Mouse (Mus musculus) liver, embryonic 11.5 days (tissue): ENCODE results near the gene Rragd. TPM values are rescaled to one million over a fixed set of nuclear protein-coding genes. Genes with fewer than 3 reads are reported as not detected.
"Not testable (repeated sequence)": the region's sequence is repeated elsewhere in the genome, so short reads cannot be mapped to it uniquely, and the experiment has no call there.

Experiments
- ATAC-seq: fragments of 200-750 bp; cut with Nextera tagmentation; replicated peaks from 2 replicates; pipeline ENCODE4 v1.8.0; 2017; ENCODE audit warnings: moderate number of reproducible peaks, mild to moderate bottlenecking, moderate TSS enrichment, moderate library complexity; ENCODE audit not compliant: low FRiP score
- DNase-seq: peaks from one replicate; pipeline ENCODE4 v3.0.0-alpha.2; 2017; ENCODE audit warnings: low spot score
- H3K27ac ChIP-seq: fragments of 300-500 bp; sonication (generic); 2 replicates; pipeline ENCODE4 v1.5.1; 2014; ENCODE audit warnings: mild to moderate bottlenecking, low read depth, low read length, control low read depth
- H3K27me3 ChIP-seq: fragments of 300-500 bp; sonication (generic); replicated peaks from 2 replicates; pipeline ENCODE4 v1.6.1; 2014; ENCODE audit warnings: low read length, mixed read lengths; ENCODE audit not compliant: control insufficient read depth, insufficient read depth
- H3K36me3 ChIP-seq: fragments of 300-500 bp; sonication (generic); 2 replicates; pipeline ENCODE4 v1.6.1; 2014; ENCODE audit warnings: mild to moderate bottlenecking, low read length, moderate library complexity, mixed read lengths; ENCODE audit not compliant: control insufficient read depth, insufficient read depth
- H3K4me1 ChIP-seq: fragments of 300-500 bp; sonication (generic); replicated peaks from 2 replicates; pipeline ENCODE4 v1.6.1; 2014; ENCODE audit warnings: low read length, mixed read lengths; ENCODE audit not compliant: control insufficient read depth, insufficient read depth
- H3K4me2 ChIP-seq: fragments of 300-500 bp; sonication (generic); 2 replicates; pipeline ENCODE4 v1.6.1; 2014; ENCODE audit warnings: mild to moderate bottlenecking, control low read depth, moderate library complexity
- H3K4me3 ChIP-seq: fragments of 300-500 bp; sonication (generic); 2 replicates; pipeline ENCODE4 v1.5.1; 2014; ENCODE audit warnings: low read depth, low read length, control low read depth
- H3K9ac ChIP-seq: fragments of 300-500 bp; sonication (generic); 2 replicates; pipeline ENCODE4 v1.6.1; 2014; ENCODE audit warnings: low read depth, low read length, control low read depth
- H3K9me3 ChIP-seq: fragments of 300-500 bp; sonication (generic); 2 replicates; pipeline ENCODE4 v1.6.1; 2016; ENCODE audit warnings: low read length, inconsistent platforms, mixed read lengths; ENCODE audit not compliant: control insufficient read depth
- WGBS: fragments of 180-500 bp; shearing (Covaris S2); extraction: QIAGEN DNeasy Blood & Tissue Kit; methylation state at CpG from one replicate; pipeline ENCODE4 v1.1.7; 2014; 5-methylcytosine and 5-hydroxymethylcytosine counted together
- polyA plus RNA-seq: library from polyadenylated mRNA; unstranded; fragments of >200 nt; fragmentation: Nextera tagmentation; extraction: Ambion mirVana; gene quantifications from 2 replicates; pipeline ENCODE4 v1.2.1, GENCODE M21; 2014

Rragd gene
- polyA plus RNA-seq, 1 experiment from 2014 or later, result 4.6 TPM

DNA sequence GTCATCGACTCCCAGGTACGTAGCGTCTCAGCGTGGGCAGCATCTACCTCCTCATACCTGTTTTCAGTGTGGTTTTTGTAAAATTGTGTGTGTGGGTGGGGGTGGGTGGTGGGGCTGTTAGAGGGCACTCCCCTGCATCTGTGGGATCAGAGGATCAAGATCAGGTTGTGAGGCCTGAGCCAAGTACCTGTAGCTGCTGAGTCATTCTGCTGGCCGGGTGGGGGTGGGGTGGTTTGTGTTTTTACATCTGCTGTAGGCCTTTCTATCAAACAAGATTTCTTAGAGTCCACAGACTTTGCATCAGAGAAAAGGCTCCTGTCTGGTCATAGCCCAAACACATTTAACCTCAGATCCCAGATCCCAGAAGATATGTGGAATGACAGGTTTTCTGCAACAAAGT, 13.2 kb downstream of the Rragd start:
- Histone ChIP-seq H3K27me3 (no peaks in the 10 kb centered on the region), H3K9me3 (no peaks in the 10 kb centered on the region), H3K36me3 (no peaks in the 10 kb centered on the region), H3K4me1 (no peaks in the 10 kb centered on the region), H3K9ac (no peak overlapping the region), H3K4me3 (no peak overlapping the region), H3K27ac (no peak overlapping the region), H3K4me2 (no peak overlapping the region)
- ATAC-seq (no peak), DNase-seq (no peak)
- 87% methylated on average over 5 of the region's 5 CpGs for WGBS

- ATAC-seq, result no peak
- no peaks in the 10 kb centered on the region for H3K27me3 ChIP-seq
- H3K4me3 ChIP-seq, result no peak overlapping the region
- H3K9me3 ChIP-seq, result no peaks in the 10 kb centered on the region
- no peaks in the 10 kb centered on the region for H3K36me3 ChIP-seq
- WGBS, result 86% methylated on average over 5 of the region's 5 CpGs
- DNase-seq, result no peak
- no peak overlapping the region for H3K4me2 ChIP-seq
- H3K9ac ChIP-seq, result no peak overlapping the region
- no peaks in the 10 kb centered on the region for H3K4me1 ChIP-seq
- no peak overlapping the region for H3K27ac ChIP-seq
Measured at GRCm38 (mm10) chr4:32997571-32997970, 14.7 kb downstream of the Rragd start.

- no peak for ATAC-seq
- Histone ChIP-seq H3K27ac (no peak overlapping the region), H3K9ac (no peak overlapping the region), H3K9me3 (no peaks in the 10 kb centered on the region), H3K4me3 (no peak overlapping the region), H3K27me3 (no peaks in the 10 kb centered on the region; the same call in 1 of the 2 replicates), H3K36me3 (no peaks in the 10 kb centered on the region), H3K4me1 (no peaks in the 10 kb centered on the region), H3K4me2 (no peak overlapping the region)
- DNase-seq, result no peak
- 93% methylated on average over 8 of the region's 8 CpGs for WGBS
Measured at GRCm38 (mm10) chr4:32998996-32999395, 16.2 kb downstream of the Rragd start.

GRCm38 (mm10) chr4:33002081-33002480, 19.2 kb downstream of the Rragd start:
- Histone ChIP-seq H3K36me3 (no peaks in the 10 kb centered on the region), H3K4me1 (no peaks in the 10 kb centered on the region), H3K27me3 (no peaks in the 10 kb centered on the region; the same call in 1 of the 2 replicates), H3K4me2 (no peak overlapping the region), H3K9ac (no peak overlapping the region), H3K27ac (no peak overlapping the region), H3K4me3 (no peak overlapping the region), H3K9me3 (no peaks in the 10 kb centered on the region)
- ATAC-seq, result no peak
- DNase-seq, result no peak
- WGBS, result 71% methylated on average over 3 of the region's 3 CpGs

DNA sequence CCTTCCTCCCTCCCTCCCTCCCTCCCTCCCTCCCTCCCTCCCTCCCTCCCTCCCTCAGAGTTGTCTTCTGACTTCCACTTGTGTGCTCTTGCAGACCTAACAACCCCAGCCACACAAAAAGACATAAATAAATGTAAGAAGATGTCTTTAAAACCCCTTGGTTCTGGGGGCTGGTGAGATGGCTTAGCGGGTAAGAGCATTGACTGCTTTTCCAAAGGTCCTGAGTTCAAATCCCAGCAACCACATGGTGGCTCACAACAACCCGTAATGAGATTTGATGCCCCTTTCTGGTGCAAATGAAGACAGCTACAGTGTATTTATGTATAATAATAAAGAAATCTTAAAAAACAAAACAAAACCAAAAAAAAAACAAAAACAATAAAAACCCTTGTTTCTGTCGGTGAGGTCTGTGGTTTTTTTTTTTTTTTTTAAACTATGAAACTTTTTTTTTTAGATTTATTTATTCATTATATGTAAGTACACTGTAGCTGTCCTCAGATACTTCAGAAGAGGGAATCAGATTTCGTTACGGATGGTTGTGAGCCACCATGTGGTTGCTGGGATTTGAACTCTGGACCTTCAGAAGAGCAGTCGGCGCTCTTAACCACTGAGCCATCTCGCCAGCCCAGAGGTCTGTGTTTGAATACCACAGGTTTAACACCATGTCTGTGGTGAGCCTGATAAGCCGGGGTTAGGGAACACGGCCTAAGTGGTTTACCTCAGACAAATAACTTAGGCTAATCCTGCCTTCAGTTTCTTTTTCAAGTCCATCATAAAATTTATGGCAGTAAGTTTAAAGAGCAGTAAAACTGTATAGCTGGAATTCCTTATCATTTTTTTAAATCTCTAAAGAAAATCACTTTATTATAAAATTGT, 23.0 kb downstream of the Rragd start:
- H3K4me1 ChIP-seq, H3K4me2 ChIP-seq, H3K9ac ChIP-seq, H3K4me3 ChIP-seq, H3K27ac ChIP-seq, DNase-seq, ATAC-seq, H3K27me3 ChIP-seq, H3K9me3 ChIP-seq, H3K36me3 ChIP-seq: not testable (repeated sequence)
- 73% methylated on average over 10 of the region's 10 CpGs for WGBS

GRCm38 (mm10) chr4:33006844-33007243, 24.0 kb downstream of the Rragd start:
- Histone ChIP-seq H3K27me3 (no peaks in the 10 kb centered on the region; the same call in 1 of the 2 replicates), H3K4me1 (no peaks in the 10 kb centered on the region), H3K36me3 (no peaks in the 10 kb centered on the region), H3K9ac (no peak overlapping the region), H3K27ac (no peak overlapping the region), H3K4me3 (no peak overlapping the region), H3K4me2 (no peak overlapping the region), H3K9me3 (no peaks in the 10 kb centered on the region)
- DNase-seq (no peak), ATAC-seq (no peak)
- WGBS, result 88% methylated on average over 11 of the region's 11 CpGs

- Histone ChIP-seq H3K4me2 (no peak overlapping the region), H3K9me3 (no peaks in the 10 kb centered on the region), H3K27ac (no peak overlapping the region), H3K9ac (no peak overlapping the region), H3K4me1 (no peaks in the 10 kb centered on the region), H3K27me3 (no peaks in the 10 kb centered on the region; the same call in 1 of the 2 replicates), H3K36me3 (no peaks in the 10 kb centered on the region), H3K4me3 (no peak overlapping the region)
- ATAC-seq, result no peak
- WGBS, result 74% methylated on average over 9 of the region's 9 CpGs
- DNase-seq, result no peak
Measured at GRCm38 (mm10) chr4:33007443-33008217, 24.8 kb downstream of the Rragd start.

GRCm38 (mm10) chr4:33010078-33010477, 27.2 kb downstream of the Rragd start:
- no peaks in the 10 kb centered on the region for H3K4me1 ChIP-seq
- H3K9ac ChIP-seq, result no peak overlapping the region
- no peak for DNase-seq
- H3K4me2 ChIP-seq, result no peak overlapping the region
- H3K27me3 ChIP-seq, result no peaks in the 10 kb centered on the region
- no peak overlapping the region for H3K4me3 ChIP-seq
- WGBS, result 83% methylated on average over 1 of the region's 1 CpGs
- no peaks in the 10 kb centered on the region for H3K9me3 ChIP-seq
- no peak overlapping the region for H3K27ac ChIP-seq
- no peak for ATAC-seq
- H3K36me3 ChIP-seq, result no peaks in the 10 kb centered on the region
